Mouse (Mus musculus) hindbrain, embryonic 16.5 days (tissue): ENCODE results near the gene Tenm4. TPM values are rescaled to one million over a fixed set of nuclear protein-coding genes. Genes with fewer than 3 reads are reported as not detected.
A peak's percentile ranks its signal among the peaks of the same experiment; 100 is the strongest.

Experiments used
- ATAC-seq: fragments of 200-750 bp; cut with Nextera tagmentation; 2 replicates; pipeline ENCODE4 v1.8.0; 2017; ENCODE audit warnings: moderate TSS enrichment, moderate library complexity
- H3K27ac ChIP-seq: fragments of 300-500 bp; sonication (generic); 2 replicates; pipeline ENCODE4 v1.5.1; 2014; ENCODE audit warnings: low read depth, mild to moderate bottlenecking, control low read depth, low read length, moderate library complexity
- H3K27me3 ChIP-seq: fragments of 300-500 bp; sonication (generic); replicated peaks from 2 replicates; pipeline ENCODE4 v1.6.1; 2014; ENCODE audit warnings: low read length; ENCODE audit not compliant: control insufficient read depth, insufficient read depth
- H3K36me3 ChIP-seq: fragments of 300-500 bp; sonication (generic); 2 replicates; pipeline ENCODE4 v1.6.1; 2014; ENCODE audit warnings: mild to moderate bottlenecking, low read length, moderate library complexity, mixed read lengths; ENCODE audit not compliant: control insufficient read depth, insufficient read depth
- H3K4me1 ChIP-seq: fragments of 300-500 bp; sonication (generic); 2 replicates; pipeline ENCODE4 v1.6.1; 2014; ENCODE audit warnings: low read depth, low read length; ENCODE audit not compliant: control insufficient read depth, insufficient read depth
- H3K4me2 ChIP-seq: fragments of 300-500 bp; sonication (generic); 2 replicates; pipeline ENCODE4 v1.6.1; 2014; ENCODE audit warnings: mild to moderate bottlenecking, low read length, control low read depth, moderate library complexity
- H3K4me3 ChIP-seq: fragments of 300-500 bp; sonication (generic); 2 replicates; pipeline ENCODE4 v1.5.1; 2014; ENCODE audit warnings: mild to moderate bottlenecking, low read length, control low read depth, moderate library complexity
- H3K9ac ChIP-seq: fragments of 300-500 bp; sonication (generic); 2 replicates; pipeline ENCODE4 v1.6.1; 2014; ENCODE audit warnings: low read depth, mild to moderate bottlenecking, control low read depth, low read length, moderate library complexity
- H3K9me3 ChIP-seq: fragments of 300-500 bp; sonication (generic); 2 replicates; pipeline ENCODE4 v1.6.1; 2014; ENCODE audit warnings: mild to moderate bottlenecking, low read length, moderate library complexity; ENCODE audit not compliant: control insufficient read depth
- WGBS: fragments of 180-500 bp; shearing (Covaris S2); extraction: QIAGEN DNeasy Blood & Tissue Kit; methylation state at CpG from one replicate; pipeline ENCODE4 v1.1.7; 2014; 5-methylcytosine and 5-hydroxymethylcytosine counted together
- microRNA counts: library from miRNA; unstranded; fragments of <30 nt; microRNA quantifications from one replicate; lab custom pipeline; 2016
- microRNA-seq: library from miRNA; unstranded; fragments of <30 nt; microRNA quantifications from one replicate; pipeline ENCODE4, GENCODE M21; 2017
- polyA plus RNA-seq: library from polyadenylated mRNA; unstranded; fragments of >200 nt; fragmentation: Nextera tagmentation; extraction: Ambion mirVana; gene quantifications from 2 replicates; pipeline ENCODE4 v1.2.1, GENCODE M21; 2015

Tenm4 gene
- polyA plus RNA-seq, 1 experiment from 2014 or later: 32.4 TPM

DNA sequence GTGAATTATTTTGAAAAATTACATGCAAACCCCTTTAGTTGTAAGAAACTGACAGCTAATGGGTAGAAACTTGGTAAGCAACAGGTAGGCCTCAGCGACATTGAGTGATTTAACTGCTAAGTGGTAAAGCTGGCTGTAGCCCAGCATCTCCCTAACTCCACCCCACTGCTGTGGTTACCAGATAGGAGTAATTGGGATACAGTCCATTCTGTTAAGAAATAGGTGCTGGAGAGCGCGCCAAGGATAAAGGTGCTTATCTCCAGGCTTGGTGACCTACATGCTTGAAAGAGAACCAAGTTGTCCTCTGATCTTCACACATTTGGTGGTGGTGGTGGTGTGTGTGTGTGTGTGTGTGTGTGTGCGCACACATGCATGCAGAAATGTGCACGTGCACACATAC is 788.1 kb downstream of the Tenm4 start:
- no peaks in the 10 kb centered on the region for H3K4me1 ChIP-seq
- H3K9ac ChIP-seq: no peak overlapping the region
- no peaks in the 10 kb centered on the region for H3K27me3 ChIP-seq
- no peak overlapping the region for H3K27ac ChIP-seq
- WGBS: 95% methylated on average over 5 of the region's 5 CpGs
- peaks cover 2% of the 10 kb centered on the region for H3K36me3 ChIP-seq
- no peaks in the 10 kb centered on the region for H3K9me3 ChIP-seq
- no peak overlapping the region for H3K4me3 ChIP-seq
- ATAC-seq: no peak
- H3K4me2 ChIP-seq: no peak overlapping the region

MicroRNA genes within 50 kb of the gene (microRNA counts, 519-probe panel; counts per million panel counts)
- 2,344 counts per million, percentile 56 among the panel's probes with 10 or more counts for microRNA mmu-miR-708 (lab: Ali Mortazavi, UCI)

Small RNAs within 50 kb of the gene (microRNA-seq; reads per million reads assigned to microRNA genes)
- gene Mir6394 (not detected), gene Mir708 (3,022 reads per million, percentile 85 among the genes with 10 or more reads in this experiment)
